Mouse (Mus musculus) hindbrain, embryonic 15.5 days (tissue): ENCODE data around the gene Abcg2. TPM values are rescaled to one million over a fixed set of nuclear protein-coding genes. Genes with fewer than 3 reads are reported as not detected.
A peak's percentile ranks its signal among the peaks of the same experiment; 100 is the strongest.
"Not testable (repeated sequence)": the region's sequence is repeated elsewhere in the genome, so short reads cannot be mapped to it uniquely, and the experiment has no call there.

ENCODE experiments used
- ATAC-seq: fragments of 200-750 bp; cut with Nextera tagmentation; 2 replicates; pipeline ENCODE4 v1.8.0; 2017; ENCODE audit warnings: low read depth, moderate number of reproducible peaks, moderate TSS enrichment; ENCODE audit not compliant: low FRiP score
- H3K27ac ChIP-seq: fragments of 300-500 bp; sonication (generic); replicated peaks from 2 replicates; pipeline ENCODE4 v1.5.1; 2015; ENCODE audit warnings: mild to moderate bottlenecking, inconsistent platforms
- H3K27me3 ChIP-seq: fragments of 300-500 bp; sonication (generic); 2 replicates; pipeline ENCODE4 v1.6.1; 2015; ENCODE audit warnings: control low read depth, inconsistent platforms
- H3K36me3 ChIP-seq: fragments of 300-500 bp; sonication (generic); 2 replicates; pipeline ENCODE4 v1.6.1; 2015; ENCODE audit warnings: control low read depth, inconsistent platforms
- H3K4me1 ChIP-seq: fragments of 300-500 bp; sonication (generic); replicated peaks from 2 replicates; pipeline ENCODE4 v1.6.1; 2015; ENCODE audit warnings: control low read depth, inconsistent platforms
- H3K4me2 ChIP-seq: fragments of 300-500 bp; sonication (generic); 2 replicates; pipeline ENCODE4 v1.6.1; 2015; ENCODE audit warnings: moderate library complexity, mild to moderate bottlenecking, inconsistent platforms
- H3K4me3 ChIP-seq: fragments of 300-500 bp; sonication (generic); 2 replicates; pipeline ENCODE4 v1.5.1; 2015; ENCODE audit warnings: mild to moderate bottlenecking, inconsistent platforms
- H3K9ac ChIP-seq: fragments of 300-500 bp; sonication (generic); 2 replicates; pipeline ENCODE4 v1.6.1; 2015; ENCODE audit warnings: inconsistent platforms
- H3K9me3 ChIP-seq: fragments of 300-500 bp; sonication (generic); 2 replicates; pipeline ENCODE4 v1.6.1; 2016; ENCODE audit warnings: control low read depth, inconsistent platforms
- WGBS: fragments of 180-500 bp; shearing (Covaris S2); methylation state at CpG from one replicate; pipeline ENCODE4 v1.1.7; 2015; 5-methylcytosine and 5-hydroxymethylcytosine counted together
- polyA plus RNA-seq: library from polyadenylated mRNA; unstranded; fragments of >200 nt; fragmentation: Nextera tagmentation; extraction: Ambion mirVana; gene quantifications from 2 replicates; pipeline ENCODE4 v1.2.1, GENCODE M21; 2015

The Abcg2 gene
- polyA plus RNA-seq, 1 experiment from 2014 or later, result 39.6 TPM

DNA sequence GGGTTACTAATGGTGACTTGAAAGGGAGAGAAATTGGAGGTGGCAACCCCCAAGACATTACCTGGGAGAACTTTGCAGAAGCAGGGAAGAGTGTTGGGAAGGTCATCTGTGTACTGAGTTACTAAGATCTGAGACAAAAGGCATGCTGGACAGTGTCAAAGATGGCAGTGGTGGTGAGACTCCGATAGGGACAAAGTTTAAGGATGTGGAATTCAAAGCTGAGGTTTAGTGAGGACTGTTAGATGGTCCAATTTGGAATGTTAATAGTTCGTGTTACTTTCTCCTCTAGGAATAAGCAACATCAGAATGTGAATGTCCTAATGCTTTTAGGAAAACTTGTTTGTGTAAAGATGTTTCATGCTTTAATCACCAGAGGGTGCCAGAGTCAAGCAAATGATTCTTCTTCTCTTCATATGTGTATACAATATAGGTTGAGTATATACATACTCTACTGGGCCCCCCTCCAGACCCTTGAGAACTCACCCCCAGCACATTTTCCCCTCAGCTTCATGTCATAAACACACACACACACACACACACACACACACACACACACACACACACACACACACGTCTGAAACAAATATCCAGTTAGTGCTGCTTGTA, 19.3 kb downstream of the Abcg2 start:
- H3K36me3 ChIP-seq, H3K27me3 ChIP-seq, H3K4me3 ChIP-seq, H3K9ac ChIP-seq, H3K9me3 ChIP-seq, H3K4me1 ChIP-seq, H3K4me2 ChIP-seq, H3K27ac ChIP-seq: not testable (repeated sequence)
- ATAC-seq, result peak; percentile 73
- WGBS, result 81% methylated on average over 3 of the region's 3 CpGs

DNA sequence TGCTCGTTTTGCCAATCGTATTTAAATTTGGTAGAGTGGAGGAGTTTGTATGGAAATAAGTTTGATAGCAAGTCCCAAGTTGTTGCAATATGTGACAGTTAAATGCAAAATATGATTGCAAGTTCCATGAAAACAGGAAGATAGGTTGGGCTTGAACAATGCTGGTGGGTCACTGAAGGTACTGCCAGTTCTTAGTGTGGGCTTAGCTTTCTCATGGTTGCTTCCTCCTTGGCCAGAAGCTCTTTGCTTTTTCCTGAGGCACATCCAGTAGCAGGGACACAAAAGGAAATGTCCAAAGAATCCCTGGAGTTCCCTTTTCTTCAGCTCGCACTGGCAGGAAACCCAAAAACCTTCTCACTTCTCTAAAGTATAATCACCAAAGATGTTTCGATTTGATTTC, 22.3 kb downstream of the Abcg2 start:
- Histone ChIP-seq H3K36me3 (no peaks in the 10 kb centered on the region), H3K4me3 (no peak overlapping the region), H3K9ac (no peak overlapping the region), H3K4me1 (no peaks in the 10 kb centered on the region), H3K4me2 (no peak overlapping the region), H3K27me3 (no peaks in the 10 kb centered on the region), H3K9me3 (peaks cover 6% of the 10 kb centered on the region; the same call in 1 of the 2 replicates), H3K27ac (no peak overlapping the region)
- ATAC-seq, result no peak
- 86% methylated on average over 4 of the region's 4 CpGs for WGBS

DNA sequence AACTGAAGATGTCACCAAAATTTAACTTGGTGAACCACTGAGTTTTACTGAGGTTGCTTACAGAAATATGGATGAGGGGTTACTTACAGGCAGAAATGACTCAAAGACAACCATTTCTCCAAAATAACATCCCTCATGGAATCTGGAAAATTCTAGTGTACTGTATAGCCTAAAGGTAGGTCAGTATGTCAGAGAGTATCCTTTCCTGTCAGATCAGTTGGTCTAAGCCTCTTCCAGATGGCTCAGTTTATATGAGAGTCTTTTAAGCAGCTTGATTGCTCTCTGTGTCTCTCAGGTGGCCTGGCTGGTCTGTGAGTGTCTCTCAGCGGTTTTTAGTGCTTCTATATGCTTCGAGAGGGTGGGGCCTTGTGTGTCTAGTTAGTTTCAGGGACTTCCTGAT, 24.1 kb downstream of the Abcg2 start:
- no peak for ATAC-seq
- peaks cover 8% of the 10 kb centered on the region; the same call in 1 of the 2 replicates for H3K9me3 ChIP-seq
- H3K4me2 ChIP-seq, result no peak overlapping the region
- no peaks in the 10 kb centered on the region for H3K4me1 ChIP-seq
- H3K27me3 ChIP-seq, result no peaks in the 10 kb centered on the region
- H3K27ac ChIP-seq, result no peak overlapping the region
- no peak overlapping the region for H3K4me3 ChIP-seq
- no peak overlapping the region for H3K9ac ChIP-seq
- no peaks in the 10 kb centered on the region for H3K36me3 ChIP-seq
- 80% methylated on average over 2 of the region's 2 CpGs for WGBS

DNA sequence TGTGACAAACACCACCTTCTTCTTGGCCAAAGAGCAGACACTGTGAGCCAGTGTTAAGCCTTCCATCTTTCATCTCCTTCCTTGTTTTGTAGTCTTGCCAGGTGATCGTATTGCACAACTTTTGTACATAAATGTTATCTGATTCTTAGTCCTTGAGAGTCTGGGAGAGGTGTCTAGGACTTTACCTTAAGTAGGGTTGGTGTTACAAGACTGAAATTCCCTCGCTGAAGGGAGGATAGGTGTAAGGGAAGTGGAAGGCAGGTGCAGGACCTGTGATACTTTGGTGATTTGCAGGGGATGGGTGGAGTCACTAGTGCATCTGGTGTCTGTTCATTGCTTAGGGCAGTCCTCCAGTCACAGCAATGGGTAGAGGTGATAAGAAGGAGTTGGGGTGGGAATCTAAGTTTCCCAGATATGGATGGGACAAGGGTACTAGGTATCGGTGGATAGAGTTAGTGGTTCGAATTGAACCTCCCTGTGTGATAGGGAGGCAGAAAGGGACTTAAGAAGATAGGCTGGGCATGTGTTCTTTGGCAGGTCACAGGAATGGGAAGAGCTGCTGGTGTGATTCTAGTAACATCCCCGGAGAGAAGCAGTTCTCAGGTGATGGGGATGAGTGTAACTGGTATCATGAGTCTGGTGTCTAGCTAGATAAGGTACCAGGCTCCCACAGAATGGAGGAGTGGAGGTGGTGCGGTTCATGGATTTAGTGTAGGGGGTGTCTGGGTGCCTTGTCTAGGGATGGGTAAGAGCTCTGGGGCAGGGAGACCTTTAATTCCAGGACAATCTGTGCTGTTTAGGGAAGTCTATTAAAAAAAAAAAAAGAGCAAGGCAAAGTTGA, 25.8 kb downstream of the Abcg2 start:
- H3K9ac ChIP-seq, result no peak overlapping the region
- no peak overlapping the region for H3K27ac ChIP-seq
- no peaks in the 10 kb centered on the region for H3K27me3 ChIP-seq
- no peaks in the 10 kb centered on the region for H3K36me3 ChIP-seq
- no peak overlapping the region for H3K4me2 ChIP-seq
- peak; percentile 54 for ATAC-seq
- H3K9me3 ChIP-seq, result peaks cover 8% of the 10 kb centered on the region; the same call in 1 of the 2 replicates
- 86% methylated on average over 6 of the region's 6 CpGs for WGBS
- no peak overlapping the region for H3K4me3 ChIP-seq
- no peaks in the 10 kb centered on the region for H3K4me1 ChIP-seq

DNA sequence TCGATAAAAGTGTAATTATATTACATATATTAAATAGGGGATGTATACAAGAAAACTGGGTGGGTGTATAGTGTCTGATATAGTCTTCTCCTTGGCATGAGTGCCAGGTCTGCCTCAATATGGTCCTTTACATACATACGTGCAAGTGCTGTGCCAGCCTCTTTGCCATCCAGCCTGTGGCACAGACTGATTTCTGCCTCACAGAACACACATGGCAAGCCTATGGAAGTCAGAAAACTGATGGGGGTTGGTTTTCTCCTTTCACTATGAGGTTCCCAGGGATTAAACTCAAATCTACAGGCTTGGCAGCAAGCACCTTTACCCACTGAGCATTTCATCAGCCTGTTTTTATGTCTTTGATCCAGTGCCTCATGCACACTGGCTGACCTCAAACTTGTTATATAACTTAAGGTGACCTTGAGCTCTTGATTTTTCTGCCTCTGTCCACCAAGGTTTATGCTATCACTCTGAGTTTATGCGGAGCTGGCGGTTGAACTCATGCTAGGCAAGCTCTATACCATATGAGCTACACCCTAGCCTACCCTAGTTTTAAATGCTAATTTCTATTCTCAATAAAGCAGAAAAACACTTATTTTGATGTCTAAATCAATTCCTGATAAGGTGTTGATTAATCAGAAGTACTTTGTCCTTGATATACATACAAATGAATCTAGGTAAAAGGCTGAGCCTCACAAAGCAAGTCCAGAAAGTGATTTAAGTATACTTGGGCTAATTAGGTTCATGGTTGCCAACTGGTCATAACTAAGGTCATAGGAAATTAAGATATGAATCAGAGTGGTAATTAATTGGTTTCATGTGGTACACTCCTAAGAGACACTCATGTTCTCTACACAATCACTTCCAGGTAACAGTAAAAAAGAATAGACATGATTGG, 26.7 kb downstream of the Abcg2 start:
- Histone ChIP-seq H3K27me3 (no peaks in the 10 kb centered on the region), H3K9ac (no peak overlapping the region), H3K27ac (no peak overlapping the region), H3K4me1 (no peaks in the 10 kb centered on the region), H3K9me3 (peaks cover 8% of the 10 kb centered on the region; the same call in 1 of the 2 replicates), H3K4me2 (no peak overlapping the region), H3K4me3 (no peak overlapping the region), H3K36me3 (no peaks in the 10 kb centered on the region)
- 70% methylated on average over 4 of the region's 4 CpGs for WGBS
- ATAC-seq, result peak; percentile 87

DNA sequence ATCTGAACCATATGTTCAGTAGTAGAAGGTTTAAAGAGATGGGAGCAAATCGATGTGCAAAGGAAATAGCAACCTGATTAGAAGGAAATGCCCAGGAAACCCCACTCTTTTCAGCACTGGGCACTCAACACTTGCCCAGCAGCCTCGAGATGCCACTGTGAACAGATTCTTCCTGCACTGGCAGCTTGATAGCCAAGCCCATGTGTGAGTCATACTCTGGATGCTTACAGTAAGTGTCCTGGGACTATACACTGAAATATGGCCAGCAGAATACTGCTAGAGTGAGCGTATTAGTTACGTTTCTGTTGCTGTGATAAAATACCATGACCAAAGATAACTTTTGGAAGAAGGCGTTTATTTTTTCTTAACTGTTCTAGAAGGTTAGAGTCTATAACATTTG, 39.8 kb downstream of the Abcg2 start:
- ATAC-seq, result no peak
- H3K36me3 ChIP-seq, result no peaks in the 10 kb centered on the region
- 84% methylated on average over 5 of the region's 5 CpGs for WGBS
- no peak overlapping the region for H3K9ac ChIP-seq
- H3K27ac ChIP-seq, result no peak overlapping the region
- H3K9me3 ChIP-seq, result no peaks in the 10 kb centered on the region
- no peak overlapping the region for H3K4me3 ChIP-seq
- H3K4me1 ChIP-seq, result no peaks in the 10 kb centered on the region
- no peaks in the 10 kb centered on the region for H3K27me3 ChIP-seq
- H3K4me2 ChIP-seq, result no peak overlapping the region

DNA sequence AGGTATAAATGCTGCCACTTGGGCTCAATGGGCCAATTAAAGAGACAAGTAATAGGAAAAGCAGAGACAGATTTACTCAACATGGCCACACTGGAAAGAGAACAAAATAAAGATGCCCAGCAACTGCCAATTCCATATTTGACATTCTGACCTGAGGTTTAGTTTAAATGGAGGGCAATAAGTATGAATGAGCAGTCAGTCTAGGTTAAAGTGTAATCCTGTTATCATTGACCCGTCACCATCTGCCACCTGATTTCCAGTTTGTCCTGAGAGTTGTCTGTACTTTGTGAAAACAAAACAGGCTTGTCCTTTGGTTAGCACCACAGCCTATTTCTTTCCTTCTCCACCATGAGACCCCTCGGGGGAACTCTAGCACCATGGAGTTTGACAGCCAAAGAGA, 44.9 kb downstream of the Abcg2 start:
- no peaks in the 10 kb centered on the region for H3K9me3 ChIP-seq

DNA sequence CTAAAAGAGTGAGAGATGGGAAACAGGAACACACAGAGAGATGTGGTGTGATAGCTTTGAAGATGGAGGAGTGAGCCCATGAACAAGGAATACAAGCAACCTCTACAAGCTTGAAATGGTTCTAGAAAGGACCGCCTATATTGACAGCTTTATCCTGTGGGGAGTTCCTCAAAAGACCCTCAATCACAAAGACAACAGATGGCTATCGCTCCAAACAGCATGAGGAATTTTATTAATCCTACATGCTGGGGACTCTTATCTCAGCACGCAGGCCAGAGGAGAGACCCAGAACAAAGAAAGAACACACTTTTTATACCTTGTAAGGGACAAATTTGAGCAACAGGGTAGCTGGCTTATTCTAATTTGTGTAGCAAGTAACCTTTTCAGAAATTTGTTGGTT, 48.1 kb downstream of the Abcg2 start:
- 59% methylated on average over 3 of the region's 3 CpGs for WGBS

More for the DNA sequence above, 44.9 kb downstream of the Abcg2 start:
- Histone ChIP-seq H3K4me2 (no peak overlapping the region), H3K27me3 (no peaks in the 10 kb centered on the region), H3K27ac (no peak overlapping the region), H3K36me3 (no peaks in the 10 kb centered on the region), H3K9ac (no peak overlapping the region), H3K4me1 (no peaks in the 10 kb centered on the region), H3K4me3 (no peak overlapping the region)
- ATAC-seq, result no peak
- WGBS, result 91% methylated on average over 2 of the region's 2 CpGs

DNA sequence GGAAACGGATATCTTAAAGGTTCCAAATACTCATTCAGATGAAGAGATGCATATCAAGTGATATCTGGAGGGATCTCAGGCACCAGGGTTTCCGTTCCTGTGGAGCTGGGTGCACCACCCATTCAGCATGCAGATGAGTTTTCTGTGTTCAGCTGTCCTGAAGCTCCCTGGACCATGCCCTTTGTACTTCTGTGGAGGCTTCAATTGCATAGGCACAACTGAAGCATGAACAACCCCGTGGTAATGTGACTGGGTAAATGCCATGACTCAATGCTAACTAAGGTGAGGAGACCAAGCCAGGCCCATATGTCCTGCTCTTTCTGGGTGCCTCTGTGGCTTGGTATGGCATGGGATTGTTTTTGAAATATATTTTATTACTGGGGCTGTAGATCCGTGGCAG, 49.4 kb downstream of the Abcg2 start:
- no peaks in the 10 kb centered on the region for H3K4me1 ChIP-seq
- H3K27ac ChIP-seq, result no peak overlapping the region
- H3K36me3 ChIP-seq, result no peaks in the 10 kb centered on the region
- no peak overlapping the region for H3K4me3 ChIP-seq
- H3K9me3 ChIP-seq, result no peaks in the 10 kb centered on the region
- H3K27me3 ChIP-seq, result no peaks in the 10 kb centered on the region
- ATAC-seq, result no peak
- WGBS, result 78% methylated on average over 4 of the region's 4 CpGs
- H3K9ac ChIP-seq, result no peak overlapping the region
- H3K4me2 ChIP-seq, result no peak overlapping the region

More for the DNA sequence above, 48.1 kb downstream of the Abcg2 start:
- H3K4me2 ChIP-seq, result no peak overlapping the region
- no peak overlapping the region for H3K27ac ChIP-seq
- no peak overlapping the region for H3K4me3 ChIP-seq
- no peaks in the 10 kb centered on the region for H3K9me3 ChIP-seq
- no peaks in the 10 kb centered on the region for H3K4me1 ChIP-seq
- no peaks in the 10 kb centered on the region for H3K27me3 ChIP-seq
- H3K9ac ChIP-seq, result no peak overlapping the region
- H3K36me3 ChIP-seq, result no peaks in the 10 kb centered on the region
- ATAC-seq, result no peak

DNA sequence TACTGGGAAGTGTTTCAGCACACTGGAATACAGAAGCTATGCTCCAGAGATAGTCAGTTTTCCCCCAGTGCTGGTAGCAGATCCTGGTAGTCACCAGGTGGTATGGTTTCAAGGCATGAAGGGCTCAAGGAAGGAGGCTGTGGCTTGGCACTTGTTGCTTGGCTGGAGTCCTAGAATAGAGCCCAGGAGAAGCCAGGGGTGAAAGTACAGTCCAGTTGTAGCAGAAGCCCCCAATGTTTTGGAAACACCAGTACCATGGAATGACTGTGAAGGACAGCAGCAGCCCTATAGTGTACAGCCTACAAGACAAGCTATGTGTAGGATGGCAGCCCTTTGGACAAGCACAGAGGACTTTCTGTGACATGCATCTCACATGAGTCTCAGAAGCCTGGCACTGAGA, 54.2 kb downstream of the Abcg2 start:
- Histone ChIP-seq H3K27ac (no peak overlapping the region), H3K27me3 (no peaks in the 10 kb centered on the region), H3K4me2 (no peak overlapping the region), H3K36me3 (no peaks in the 10 kb centered on the region), H3K9me3 (no peaks in the 10 kb centered on the region), H3K4me1 (peaks cover 7% of the 10 kb centered on the region), H3K9ac (no peak overlapping the region), H3K4me3 (no peak overlapping the region)
- ATAC-seq, result no peak

DNA sequence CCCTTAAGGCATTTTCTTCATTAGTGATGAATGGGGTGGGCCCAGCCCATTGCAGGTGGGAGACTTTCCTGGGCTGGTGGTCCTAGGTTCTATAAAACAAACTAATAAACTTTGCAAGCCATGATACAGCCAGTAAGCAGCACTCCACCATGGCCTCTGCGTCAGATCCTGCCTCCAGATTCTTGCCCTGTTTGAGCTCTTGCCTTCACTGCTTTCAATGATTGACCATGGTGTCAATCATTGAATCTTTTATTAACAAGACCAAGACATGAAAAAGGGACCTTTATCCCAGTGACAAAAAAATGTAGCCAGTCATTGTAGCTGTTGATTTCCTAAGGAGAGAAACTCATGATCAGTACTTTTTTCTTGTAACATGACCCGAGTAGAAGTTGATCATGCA, 55.1 kb downstream of the Abcg2 start:
- WGBS, result 82% methylated on average over 2 of the region's 2 CpGs

More for the DNA sequence above, 55.1 kb downstream of the Abcg2 start:
- Histone ChIP-seq H3K4me3 (0 out of 2 replicates have a peak overlapping the region, but pooled peaks have one; percentile 62), H3K4me2 (no peak overlapping the region), H3K36me3 (no peaks in the 10 kb centered on the region), H3K9ac (no peak overlapping the region), H3K9me3 (no peaks in the 10 kb centered on the region), H3K27ac (no peak overlapping the region), H3K27me3 (no peaks in the 10 kb centered on the region), H3K4me1 (peaks cover 7% of the 10 kb centered on the region)
- ATAC-seq, result no peak
